Mouse (Mus musculus): ENCODE data around the gene Esx1. TPM values are rescaled to one million over a fixed set of nuclear protein-coding genes. Genes with fewer than 3 reads are reported as not detected.

Gene Esx1
- polyA plus RNA-seq (2017; shearing (Covaris generic)): not detected

DNA sequence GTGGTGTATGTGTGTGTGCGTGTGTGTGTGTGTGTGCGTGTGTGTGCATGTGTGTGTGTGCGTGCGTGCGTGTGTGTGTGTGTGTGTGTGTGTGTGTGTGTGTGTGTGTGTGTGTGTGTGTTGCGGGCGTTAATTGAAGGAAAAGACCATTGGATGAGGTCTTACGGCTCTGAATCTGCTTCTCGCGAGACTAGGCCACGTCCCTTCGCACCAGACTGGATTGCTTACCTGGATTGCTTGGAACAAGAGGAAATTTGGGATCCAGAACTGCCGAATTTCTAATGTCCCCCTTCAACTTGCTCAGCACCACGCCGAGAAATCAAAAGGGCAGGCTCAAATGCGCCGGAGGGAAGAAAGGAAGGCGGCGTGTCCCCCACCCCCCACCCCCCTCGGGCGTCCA, at the start of gene Esx1:
TSS of gene Esx1 (minus strand) at position 366 of the 400 bp plus-strand sequence.

Other genes starting within 250 kb of the Esx1 start
- gene H2bfm, start 194.8 kb downstream of the Esx1 start, polyA plus RNA-seq (2017; shearing (Covaris generic)): not detected
- gene Tmsb15b2, start 146.6 kb downstream of the Esx1 start, polyA plus RNA-seq (2017; shearing (Covaris generic)): 33.3 TPM
- gene Tmsb15l, start 145.2 kb downstream of the Esx1 start, polyA plus RNA-seq (2017; shearing (Covaris generic)): 1.6 TPM
- 11.5 TPM for gene Tmsb15b1, start 145.2 kb downstream of the Esx1 start, polyA plus RNA-seq (2017; shearing (Covaris generic))
- 12.2 TPM for gene Zcchc18, start 128.9 kb downstream of the Esx1 start, polyA plus RNA-seq (2017; shearing (Covaris generic))
- gene Slc25a53, start 83.8 kb downstream of the Esx1 start, polyA plus RNA-seq (2017; shearing (Covaris generic)): 8.2 TPM
- 5.5 TPM for gene Fam199x, start 72.5 kb downstream of the Esx1 start, polyA plus RNA-seq (2017; shearing (Covaris generic))